Mouse (Mus musculus): ENCODE results near the gene Thbs3. TPM values are rescaled to one million over a fixed set of nuclear protein-coding genes. Genes with fewer than 3 reads are reported as not detected.

Thbs3 gene
- 1.5 and 2.1 TPM in 2 replicates for polyA plus RNA-seq (2015; fragmentation: Nextera tagmentation; extraction: Ambion mirVana)

GRCm38 (mm10) chr3:89214681-89215411, at the start of gene Thbs3:
Thbs3 (plus strand) TSS chr3:89215180.
- peak within 1 kb of the TSS; percentile 73 for H3K9ac ChIP-seq
- H3K9me3 ChIP-seq (replicated peaks) = no peaks in the 10 kb centered on the region
- no peak for ATAC-seq (ENCODE audit: insufficient read depth)
- H3K36me3 ChIP-seq (replicated peaks) = peaks cover 15% of the 10 kb centered on the region
- peak within 1 kb of the TSS; percentile 88 for H3K4me3 ChIP-seq (replicated peaks)
- H3K4me1 ChIP-seq (replicated peaks) = peaks cover 37% of the 10 kb centered on the region
- peak within 1 kb of the TSS; percentile 71 for H3K27ac ChIP-seq (replicated peaks)
- H3K27me3 ChIP-seq = peaks cover 34% of the 10 kb centered on the region
- peak within 1 kb of the TSS; percentile 98 for H3K4me2 ChIP-seq
- WGBS (ENCODE audit: insufficient replicate concordance) = 3% methylated on average over 19 of the region's 19 CpGs

- Histone ChIP-seq H3K4me3 (replicated peaks) (peak overlapping the region; percentile 71), H3K9me3 (replicated peaks) (no peaks in the 10 kb centered on the region), H3K27ac (replicated peaks) (peak overlapping the region; percentile 89), H3K4me1 (replicated peaks) (peaks cover 32% of the 10 kb centered on the region), H3K27me3 (no peaks in the 10 kb centered on the region), H3K36me3 (replicated peaks) (peaks cover 36% of the 10 kb centered on the region), H3K9ac (peak overlapping the region; percentile 85), H3K4me2 (peak overlapping the region; percentile 77)
- ATAC-seq (ENCODE audit: insufficient read depth) = no peak; the same call in 1 of the 2 replicates
- 15% methylated on average over 12 of the region's 12 CpGs for WGBS (ENCODE audit: insufficient replicate concordance)
Measured at GRCm38 (mm10) chr3:89165268-89165870, 49.6 kb upstream of the Thbs3 start.

GRCm38 (mm10) chr3:89166945-89167344, 48.0 kb upstream of the Thbs3 start:
- WGBS (ENCODE audit: insufficient replicate concordance) = 89% methylated on average over 19 of the region's 19 CpGs
- H3K4me2 ChIP-seq = no peak overlapping the region

GRCm38 (mm10) chr3:89174844-89175243, 40.1 kb upstream of the Thbs3 start:
- ATAC-seq (ENCODE audit: insufficient read depth) = no peak

More at GRCm38 (mm10) chr3:89166945-89167344, 48.0 kb upstream of the Thbs3 start:
- no peak for ATAC-seq (ENCODE audit: insufficient read depth)
- H3K9ac ChIP-seq = no peak overlapping the region
- H3K27me3 ChIP-seq = no peaks in the 10 kb centered on the region
- H3K4me3 ChIP-seq (replicated peaks) = no peak overlapping the region
- no peaks in the 10 kb centered on the region for H3K9me3 ChIP-seq (replicated peaks)
- H3K4me1 ChIP-seq (replicated peaks) = peaks cover 30% of the 10 kb centered on the region
- no peak overlapping the region for H3K27ac ChIP-seq (replicated peaks)
- H3K36me3 ChIP-seq (replicated peaks) = peaks cover 50% of the 10 kb centered on the region

GRCm38 (mm10) chr3:89175544-89175943, 39.4 kb upstream of the Thbs3 start:
- Histone ChIP-seq H3K9ac (no peak overlapping the region), H3K36me3 (replicated peaks) (peaks cover 81% of the 10 kb centered on the region), H3K27ac (replicated peaks) (no peak overlapping the region), H3K4me3 (replicated peaks) (no peak overlapping the region), H3K4me1 (replicated peaks) (peaks cover 32% of the 10 kb centered on the region), H3K4me2 (no peak overlapping the region), H3K27me3 (no peaks in the 10 kb centered on the region), H3K9me3 (replicated peaks) (no peaks in the 10 kb centered on the region)
- no peak for ATAC-seq (ENCODE audit: insufficient read depth)
- 86% methylated on average over 10 of the region's 10 CpGs for WGBS (ENCODE audit: insufficient replicate concordance)

More at GRCm38 (mm10) chr3:89174844-89175243, 40.1 kb upstream of the Thbs3 start:
- Histone ChIP-seq H3K4me3 (replicated peaks) (no peak overlapping the region), H3K9me3 (replicated peaks) (no peaks in the 10 kb centered on the region), H3K27ac (replicated peaks) (no peak overlapping the region), H3K4me2 (no peak overlapping the region), H3K27me3 (no peaks in the 10 kb centered on the region), H3K4me1 (replicated peaks) (peaks cover 32% of the 10 kb centered on the region), H3K9ac (no peak overlapping the region), H3K36me3 (replicated peaks) (peaks cover 81% of the 10 kb centered on the region)
- 87% methylated on average over 11 of the region's 11 CpGs for WGBS (ENCODE audit: insufficient replicate concordance)

- Histone ChIP-seq H3K4me3 (replicated peaks) (no peak overlapping the region; the same call in 1 of the 2 replicates), H3K4me2 (peak overlapping the region; percentile 92; the same call in 1 of the 2 replicates), H3K36me3 (replicated peaks) (peaks cover 81% of the 10 kb centered on the region), H3K9ac (no peak overlapping the region), H3K27me3 (no peaks in the 10 kb centered on the region), H3K27ac (replicated peaks) (peak overlapping the region; percentile 24; the same call in 1 of the 2 replicates), H3K9me3 (replicated peaks) (no peaks in the 10 kb centered on the region), H3K4me1 (replicated peaks) (peaks cover 32% of the 10 kb centered on the region)
- ATAC-seq (ENCODE audit: insufficient read depth) = no peak
- 82% methylated on average over 7 of the region's 7 CpGs for WGBS (ENCODE audit: insufficient replicate concordance)
Measured at GRCm38 (mm10) chr3:89176421-89176820, 38.6 kb upstream of the Thbs3 start.

GRCm38 (mm10) chr3:89177242-89178106, 37.5 kb upstream of the Thbs3 start, which contains the start of gene Scamp3:
Scamp3 (plus strand) TSS chr3:89177473.
- Histone ChIP-seq H3K9ac (peak within 1 kb of the TSS; percentile 81), H3K27ac (replicated peaks) (peak within 1 kb of the TSS; percentile 78), H3K27me3 (no peaks in the 10 kb centered on the region), H3K9me3 (replicated peaks) (no peaks in the 10 kb centered on the region), H3K36me3 (replicated peaks) (peaks cover 82% of the 10 kb centered on the region), H3K4me3 (replicated peaks) (peak within 1 kb of the TSS; percentile 86), H3K4me1 (replicated peaks) (peaks cover 41% of the 10 kb centered on the region), H3K4me2 (peak within 1 kb of the TSS; percentile 92)
- ATAC-seq (ENCODE audit: insufficient read depth) = peak; percentile 90
- under 1% methylated on average over 43 of the region's 43 CpGs for whole genome bisulfite sequencing (ENCODE audit: insufficient replicate concordance)

- no peaks in the 10 kb centered on the region for H3K27me3 ChIP-seq
- H3K4me2 ChIP-seq = peak overlapping the region; percentile 92
- H3K27ac ChIP-seq (replicated peaks) = peak overlapping the region; percentile 78
- H3K9ac ChIP-seq = peak overlapping the region; percentile 81
- no peaks in the 10 kb centered on the region for H3K9me3 ChIP-seq (replicated peaks)
- peaks cover 46% of the 10 kb centered on the region for H3K4me1 ChIP-seq (replicated peaks)
- H3K4me3 ChIP-seq (replicated peaks) = peak overlapping the region; percentile 86
- peaks cover 79% of the 10 kb centered on the region for H3K36me3 ChIP-seq (replicated peaks)
- 3% methylated on average over 6 of the region's 6 CpGs for WGBS (ENCODE audit: insufficient replicate concordance)
- no peak for ATAC-seq (ENCODE audit: insufficient read depth)
Measured at GRCm38 (mm10) chr3:89178107-89178385, 36.9 kb upstream of the Thbs3 start.

- H3K4me2 ChIP-seq = peak overlapping the region; percentile 92
- H3K9me3 ChIP-seq (replicated peaks) = no peaks in the 10 kb centered on the region
- H3K4me3 ChIP-seq (replicated peaks) = no peak overlapping the region
- no peak overlapping the region for H3K9ac ChIP-seq
- peaks cover 56% of the 10 kb centered on the region for H3K4me1 ChIP-seq (replicated peaks)
- no peaks in the 10 kb centered on the region for H3K27me3 ChIP-seq
- H3K27ac ChIP-seq (replicated peaks) = no peak overlapping the region
- 77% methylated on average over 11 of the region's 11 CpGs for WGBS (ENCODE audit: insufficient replicate concordance)
- no peak for ATAC-seq (ENCODE audit: insufficient read depth)
- H3K36me3 ChIP-seq (replicated peaks) = peaks cover 69% of the 10 kb centered on the region
Measured at GRCm38 (mm10) chr3:89179056-89179455, 35.9 kb upstream of the Thbs3 start.

- Histone ChIP-seq H3K36me3 (replicated peaks) (peaks cover 41% of the 10 kb centered on the region), H3K4me3 (replicated peaks) (no peak overlapping the region), H3K9ac (no peak overlapping the region), H3K9me3 (replicated peaks) (no peaks in the 10 kb centered on the region), H3K27ac (replicated peaks) (peak overlapping the region; percentile 66; the same call in 1 of the 2 replicates), H3K4me2 (peak overlapping the region; percentile 93; the same call in 1 of the 2 replicates), H3K4me1 (replicated peaks) (peaks cover 52% of the 10 kb centered on the region), H3K27me3 (no peaks in the 10 kb centered on the region)
- ATAC-seq (ENCODE audit: insufficient read depth) = no peak
- 85% methylated on average over 27 of the region's 27 CpGs for WGBS (ENCODE audit: insufficient replicate concordance)
Measured at GRCm38 (mm10) chr3:89181749-89182500, 33.1 kb upstream of the Thbs3 start.

Measured in liver, embryonic 15.5 days (tissue).